8 mouse cellular contexts compared by ENCODE assay signal in genomic region chr17:29164469-29165111, GRCm38 (mm10). TPM values are rescaled to one million over a fixed set of nuclear protein-coding genes. Genes with fewer than 3 reads are reported as not detected.
DNase-seq lines count a peak whose midpoint lies in the region; ATAC-seq and TF ChIP-seq lines count a peak whose summit lies in the region.

No protein-coding gene starts in this region.

- peak overlapping the region; percentile 15 for H3K4me2 ChIP-seq in forebrain, embryonic 12.5 days
- H3K4me2 ChIP-seq in forebrain, embryonic 11.5 days (ENCODE audit: low read depth, low read length, severe bottlenecking): no peak overlapping the region
- peak overlapping the region; percentile 30 for H3K4me2 ChIP-seq in heart, embryonic 16.5 days (ENCODE audit: low read depth, low read length)
- H3K4me2 ChIP-seq in midbrain, embryonic 13.5 days (replicated peaks): no peak overlapping the region

- ATAC-seq in forebrain, embryonic 12.5 days (ENCODE audit: low FRiP score): 0 out of 2 replicates have a peak, but pooled peaks have one; percentile 41
- ATAC-seq in forebrain, embryonic 11.5 days (replicated peaks; ENCODE audit: low FRiP score): no peak
- ATAC-seq in G1E (ENCODE audit: extremely low read depth, insufficient number of reproducible peaks, low FRiP score, poor library complexity, severe bottlenecking): peak; percentile 70
- 0 out of 2 replicates have a peak, but pooled peaks have one; percentile 34 for ATAC-seq in heart, embryonic 16.5 days (replicated peaks; ENCODE audit: extremely low read depth, insufficient read depth, low FRiP score)
- 0 out of 2 replicates have a peak, but pooled peaks have one; percentile 18 for ATAC-seq in midbrain, embryonic 13.5 days
- no peak for ATAC-seq in megakaryocyte-erythroid progenitor cell, adult 5-6 weeks (replicated peaks; ENCODE audit: low FRiP score, low TSS enrichment, poor library complexity, severe bottlenecking)
- ATAC-seq in erythroblast, adult 5-6 weeks (replicated peaks; ENCODE audit: low FRiP score, poor library complexity, severe bottlenecking): no peak

- no peak for TF ChIP-seq CTCF in G1E (IDR thresholded peaks at IDR 0.05; ENCODE audit: low read depth, low read length)

- H3K4me1 ChIP-seq in forebrain, embryonic 12.5 days: peaks cover 21% of the 10 kb centered on the region
- H3K4me1 ChIP-seq in forebrain, embryonic 11.5 days (replicated peaks; ENCODE audit: control insufficient read depth, insufficient read depth, low read length): peaks cover 11% of the 10 kb centered on the region
- peaks cover 82% of the 10 kb centered on the region for H3K4me1 ChIP-seq in G1E (ENCODE audit: insufficient read depth, low read depth, low read length)
- peaks cover 24% of the 10 kb centered on the region for H3K4me1 ChIP-seq in heart, embryonic 16.5 days (ENCODE audit: control insufficient read depth, insufficient read depth, low read length)
- H3K4me1 ChIP-seq in midbrain, embryonic 13.5 days (replicated peaks): peaks cover 37% of the 10 kb centered on the region

- DNase-seq in forebrain, embryonic 11.5 days (ENCODE audit: low spot score): no peak
- peak; percentile 74 for DNase-seq in G1E (ENCODE audit: low spot score)
- DNase-seq in kidney, postnatal 4 days: peak; percentile 74 to 83

- no peaks in the 10 kb centered on the region for H3K9me3 ChIP-seq in forebrain, embryonic 12.5 days
- H3K9me3 ChIP-seq in forebrain, embryonic 11.5 days (ENCODE audit: control insufficient read depth, low read length): no peaks in the 10 kb centered on the region
- peaks cover 16% of the 10 kb centered on the region for H3K9me3 ChIP-seq in G1E (replicated peaks)
- peaks cover 11% of the 10 kb centered on the region for H3K9me3 ChIP-seq in heart, embryonic 16.5 days (replicated peaks; ENCODE audit: control insufficient read depth, low read length)
- H3K9me3 ChIP-seq in midbrain, embryonic 13.5 days: no peaks in the 10 kb centered on the region

- no peak overlapping the region for H3K9ac ChIP-seq in forebrain, embryonic 12.5 days
- H3K9ac ChIP-seq in forebrain, embryonic 11.5 days (ENCODE audit: low read length): no peak overlapping the region
- H3K9ac ChIP-seq in heart, embryonic 16.5 days (ENCODE audit: low read length): peak overlapping the region; percentile 2
- H3K9ac ChIP-seq in midbrain, embryonic 13.5 days (replicated peaks): no peak overlapping the region

- no peaks in the 10 kb centered on the region; the same call in 1 of the 2 replicates for H3K27me3 ChIP-seq in forebrain, embryonic 12.5 days
- no peaks in the 10 kb centered on the region for H3K27me3 ChIP-seq in forebrain, embryonic 11.5 days (ENCODE audit: control insufficient read depth, insufficient read depth, low read length)
- peaks cover 12% of the 10 kb centered on the region; the same call in 1 of the 2 replicates for H3K27me3 ChIP-seq in G1E (ENCODE audit: insufficient read depth, low read length)
- no peaks in the 10 kb centered on the region for H3K27me3 ChIP-seq in heart, embryonic 16.5 days (ENCODE audit: control insufficient read depth, insufficient read depth, low read length)
- no peaks in the 10 kb centered on the region for H3K27me3 ChIP-seq in midbrain, embryonic 13.5 days

- WGBS in forebrain, embryonic 12.5 days: 14% methylated on average over 17 of the region's 17 CpGs
- 18% methylated on average over 17 of the region's 17 CpGs for WGBS in forebrain, embryonic 11.5 days
- 7% methylated on average over 17 of the region's 17 CpGs for WGBS in heart, embryonic 16.5 days
- WGBS in midbrain, embryonic 13.5 days: 14% methylated on average over 17 of the region's 17 CpGs

- H3K36me3 ChIP-seq in forebrain, embryonic 12.5 days (replicated peaks): no peaks in the 10 kb centered on the region
- H3K36me3 ChIP-seq in forebrain, embryonic 11.5 days (ENCODE audit: control insufficient read depth, insufficient read depth, low read length): no peaks in the 10 kb centered on the region
- H3K36me3 ChIP-seq in G1E (replicated peaks): peaks cover 3% of the 10 kb centered on the region
- 0 out of 2 replicates have a peak, but pooled peaks cover 5% of the 10 kb centered on the region for H3K36me3 ChIP-seq in heart, embryonic 16.5 days (ENCODE audit: control insufficient read depth, insufficient read depth)
- H3K36me3 ChIP-seq in midbrain, embryonic 13.5 days: no peaks in the 10 kb centered on the region

- H3K4me3 ChIP-seq in forebrain, embryonic 12.5 days (replicated peaks): no peak overlapping the region
- no peak overlapping the region for H3K4me3 ChIP-seq in forebrain, embryonic 11.5 days (ENCODE audit: low read depth, low read length)
- H3K4me3 ChIP-seq in G1E (ENCODE audit: low read depth, low read length): peak overlapping the region; percentile 64
- H3K4me3 ChIP-seq in heart, embryonic 16.5 days (ENCODE audit: low read length): no peak overlapping the region
- no peak overlapping the region for H3K4me3 ChIP-seq in midbrain, embryonic 13.5 days (replicated peaks)

- H3K27ac ChIP-seq in forebrain, embryonic 12.5 days: 0 out of 2 replicates have a peak overlapping the region, but pooled peaks have one; percentile 13
- H3K27ac ChIP-seq in forebrain, embryonic 11.5 days (ENCODE audit: low read depth, low read length): no peak overlapping the region
- peak overlapping the region; percentile 28; the same call in 1 of the 2 replicates for H3K27ac ChIP-seq in heart, embryonic 16.5 days (ENCODE audit: low read length)
- H3K27ac ChIP-seq in midbrain, embryonic 13.5 days: peak overlapping the region; percentile 91

RNA-seq across cellular contexts. Expression of gene Rab44, which starts 50.6 kb away (rescaled TPM):
- polyA plus RNA-seq in forebrain, embryonic 12.5 days (2016; fragmentation: Nextera tagmentation; extraction: Ambion mirVana): 0.09 TPM in 1 of 2 replicates, not detected in the other
- polyA plus RNA-seq in forebrain, embryonic 11.5 days (2014; fragmentation: Nextera tagmentation; extraction: Ambion mirVana): 0.08 TPM in 1 of 2 replicates, not detected in the other
- total RNA-seq in G1E (2014; fragmentation: Nextera tagmentation) (20.5 and 23.0 TPM in 2 replicates), G1E (2017) (67.8 and 72.8 TPM in 2 replicates)
- 11.6 and 13.3 TPM in 2 replicates for polyA plus RNA-seq in G1E (2012)
- 2.2 and 4.4 TPM in 2 replicates for polyA plus RNA-seq in heart, embryonic 16.5 days (2015; fragmentation: Nextera tagmentation; extraction: Ambion mirVana)
- polyA plus RNA-seq in midbrain, embryonic 13.5 days (2015; fragmentation: Nextera tagmentation; extraction: Ambion mirVana): not detected in 2 replicates
- total RNA-seq in megakaryocyte-erythroid progenitor cell, adult 5-6 weeks (2014; fragmentation: Nextera tagmentation): 14.9 and 23.3 TPM in 2 replicates
- total RNA-seq in megakaryocyte-erythroid progenitor cell, adult 5-6 weeks (2017): 4.1 and 23.9 TPM in 2 replicates
- total RNA-seq in erythroblast, adult 5-6 weeks (2015; ENCODE audit: low replicate concordance): 34.8 and 43.7 TPM in 2 replicates
- 31.5 and 38.7 TPM in 2 replicates for total RNA-seq in erythroblast, adult 5-6 weeks (2017; ENCODE audit: low replicate concordance)

Comparison
In these comparisons a context has a peak if more than half of its experiments do, and no peak if none do; other contexts are left out.
1. ATAC-seq: peak in forebrain, embryonic 12.5 days (single experiment), G1E (single experiment), heart, embryonic 16.5 days (single experiment) and midbrain, embryonic 13.5 days (single experiment); none in forebrain, embryonic 11.5 days (single experiment), megakaryocyte-erythroid progenitor cell, adult 5-6 weeks (single experiment) and erythroblast, adult 5-6 weeks (single experiment).
2. H3K4me2 ChIP-seq: peak in forebrain, embryonic 12.5 days (single experiment) and heart, embryonic 16.5 days (single experiment); none in forebrain, embryonic 11.5 days (single experiment) and midbrain, embryonic 13.5 days (single experiment).